13 mouse cellular contexts compared by ENCODE assay signal in the genomic region with DNA sequence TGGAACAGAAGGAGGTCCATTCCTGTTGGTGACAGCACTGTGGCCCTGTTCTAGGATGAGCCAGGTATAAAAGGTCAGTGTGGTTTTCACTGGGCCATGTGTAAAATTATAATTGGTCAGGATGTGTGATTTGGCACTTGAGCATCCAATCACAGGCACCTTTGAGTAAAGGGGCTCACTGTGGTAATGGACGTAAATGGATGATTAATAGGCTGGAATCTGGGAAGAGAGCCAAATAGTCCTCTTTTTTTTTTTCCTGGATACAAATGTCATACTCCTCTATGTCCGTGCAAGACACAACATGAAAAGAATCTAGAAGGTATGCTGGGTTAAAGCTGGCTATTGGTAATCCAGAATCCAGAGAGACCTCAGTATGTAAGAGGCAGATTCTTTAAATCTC.
DNase-seq lines count a peak whose midpoint lies in the region; ATAC-seq and TF ChIP-seq lines count a peak whose summit lies in the region.
"Had no signal": no experiment of that assay in that cellular context is flagged by ENCODE, and none has a peak within 500 bp of the region (broad histone marks: within the 10 kb centered on the region; RNA-seq: fewer than 3 reads in every experiment).

No protein-coding gene starts in this region.

- H3K36me3 ChIP-seq in testis, adult 2 months (ENCODE audit: control insufficient read depth, insufficient read depth, low read length) = no peaks in the 10 kb centered on the region
- no peaks in the 10 kb centered on the region for H3K36me3 ChIP-seq in forebrain, embryonic 15.5 days
- H3K36me3 ChIP-seq in midbrain, embryonic 11.5 days (ENCODE audit: control insufficient read depth, insufficient read depth, low read length) = no peaks in the 10 kb centered on the region
- no peaks in the 10 kb centered on the region for H3K36me3 ChIP-seq in intestine, embryonic 16.5 days (ENCODE audit: control insufficient read depth, insufficient read depth, low read length)
- H3K36me3 ChIP-seq: limb, embryonic 15.5 days; lung, embryonic 15.5 days had no signal

- no peak for TF ChIP-seq CTCF in testis, adult 2 months (IDR thresholded peaks at IDR 0.05; ENCODE audit: control insufficient read depth, insufficient read depth, insufficient replicate concordance, low read depth, low read length)

- peaks cover 6% of the 10 kb centered on the region; the same call in 1 of the 2 replicates for H3K4me1 ChIP-seq in testis, adult 2 months (ENCODE audit: control insufficient read depth, insufficient read depth, low read length)
- H3K4me1 ChIP-seq in forebrain, embryonic 15.5 days = peaks cover 12% of the 10 kb centered on the region; the same call in 1 of the 2 replicates
- no peaks in the 10 kb centered on the region for H3K4me1 ChIP-seq in midbrain, embryonic 11.5 days (ENCODE audit: control insufficient read depth, insufficient read depth, low read length)
- H3K4me1 ChIP-seq in intestine, embryonic 16.5 days (ENCODE audit: control insufficient read depth, insufficient read depth, low read length) = no peaks in the 10 kb centered on the region
- H3K4me1 ChIP-seq: limb, embryonic 15.5 days; lung, embryonic 15.5 days had no signal

- H3K4me3 ChIP-seq in testis, adult 2 months (ENCODE audit: control insufficient read depth, low read depth, low read length) = peak overlapping the region; percentile 68
- peak overlapping the region; percentile 63 for H3K4me3 ChIP-seq in forebrain, embryonic 15.5 days
- peak overlapping the region; percentile 40 for H3K4me3 ChIP-seq in midbrain, embryonic 11.5 days (ENCODE audit: low read depth, low read length)
- no peak overlapping the region for H3K4me3 ChIP-seq in intestine, embryonic 16.5 days (ENCODE audit: low read length)
- H3K4me3 ChIP-seq: heart, adult 2 months; limb, embryonic 15.5 days; lung, embryonic 15.5 days had no signal

- H3K9me3 ChIP-seq in forebrain, embryonic 15.5 days = no peaks in the 10 kb centered on the region
- no peaks in the 10 kb centered on the region for H3K9me3 ChIP-seq in midbrain, embryonic 11.5 days (ENCODE audit: control insufficient read depth, low read length)
- H3K9me3 ChIP-seq in intestine, embryonic 16.5 days (ENCODE audit: control insufficient read depth, low read length) = no peaks in the 10 kb centered on the region
- H3K9me3 ChIP-seq: limb, embryonic 15.5 days; lung, embryonic 15.5 days had no signal

- 30% methylated on average over 2 of the region's 2 CpGs for WGBS in forebrain, embryonic 15.5 days
- 71% methylated on average over 2 of the region's 2 CpGs for WGBS in midbrain, embryonic 11.5 days
- 52% methylated on average over 2 of the region's 2 CpGs for WGBS in intestine, embryonic 16.5 days

- no peak for ATAC-seq in forebrain, embryonic 15.5 days (replicated peaks)
- no peak for ATAC-seq in midbrain, embryonic 11.5 days (ENCODE audit: low FRiP score)
- no peak for ATAC-seq in intestine, embryonic 16.5 days

- H3K4me2 ChIP-seq in forebrain, embryonic 15.5 days (replicated peaks) = peak overlapping the region; percentile 49
- H3K4me2 ChIP-seq in midbrain, embryonic 11.5 days = peak overlapping the region; percentile 44
- no peak overlapping the region for H3K4me2 ChIP-seq in intestine, embryonic 16.5 days (ENCODE audit: low read depth, low read length)
- H3K4me2 ChIP-seq: limb, embryonic 15.5 days had no signal

- DNase-seq in testis, postnatal 14 days (ENCODE audit: low spot score) = no peak
- no peak for DNase-seq in midbrain, embryonic 11.5 days (ENCODE audit: low spot score, missing footprints)
- DNase-seq in right cerebral cortex, postnatal 36 days (ENCODE audit: low spot score in 2 of 2) = no peak
- DNase-seq in thymus, postnatal 36 days = no peak
- DNase-seq: heart, adult 2 months; kidney, postnatal 10 days; thymus, postnatal 4 days had no signal

- no peaks in the 10 kb centered on the region for H3K27me3 ChIP-seq in testis, adult 2 months (ENCODE audit: control insufficient read depth, insufficient read depth, low read length)
- no peaks in the 10 kb centered on the region for H3K27me3 ChIP-seq in forebrain, embryonic 15.5 days
- peaks cover 37% of the 10 kb centered on the region for H3K27me3 ChIP-seq in midbrain, embryonic 11.5 days (ENCODE audit: control insufficient read depth, insufficient read depth, low read length)
- H3K27me3 ChIP-seq in intestine, embryonic 16.5 days (replicated peaks; ENCODE audit: control insufficient read depth, insufficient read depth, low read length) = peaks cover 4% of the 10 kb centered on the region
- H3K27me3 ChIP-seq: CH12.LX; lung, embryonic 15.5 days had no signal

- 0 out of 2 replicates have a peak overlapping the region, but pooled peaks have one; percentile 63 for H3K9ac ChIP-seq in forebrain, embryonic 15.5 days (replicated peaks)
- H3K9ac ChIP-seq in midbrain, embryonic 11.5 days (ENCODE audit: low read length) = no peak overlapping the region
- no peak overlapping the region for H3K9ac ChIP-seq in intestine, embryonic 16.5 days (ENCODE audit: low read depth, low read length)
- H3K9ac ChIP-seq: limb, embryonic 15.5 days; lung, embryonic 15.5 days had no signal

- no peak overlapping the region for H3K27ac ChIP-seq in testis, adult 2 months (ENCODE audit: control insufficient read depth, insufficient read depth, low read depth, low read length)
- no peak overlapping the region for H3K27ac ChIP-seq in forebrain, embryonic 15.5 days (replicated peaks)
- H3K27ac ChIP-seq in midbrain, embryonic 11.5 days (ENCODE audit: low read depth, low read length) = no peak overlapping the region
- no peak overlapping the region for H3K27ac ChIP-seq in intestine, embryonic 16.5 days (ENCODE audit: low read length)
- H3K27ac ChIP-seq: heart, adult 2 months; limb, embryonic 15.5 days; lung, embryonic 15.5 days had no signal

- no peak for TF ChIP-seq POLR2A in testis, adult 2 months (IDR thresholded peaks at IDR 0.05; ENCODE audit: control insufficient read depth, low read depth, low read length)
